Mouse (Mus musculus): ENCODE measurements around the gene Gp6.
"Not testable (repeated sequence)": the region's sequence is repeated elsewhere in the genome, so short reads cannot be mapped to it uniquely, and the experiment has no call there.

Gene Gp6

GRCm38 (mm10) chr7:4397730-4398129 lies at the start of gene Gp6:
Gene Gp6, minus strand, starts transcription at chr7:4397744.
- DNase-seq (ENCODE audit: low spot score), result no peak

GRCm38 (mm10) chr7:4447138-4447537 lies 49.6 kb upstream of the Gp6 start:
- no peak for DNase-seq (ENCODE audit: low spot score)

- DNase-seq (ENCODE audit: low spot score), result peak; percentile 85
These were observed 47.8 kb upstream of the Gp6 start, which contains the start of gene Rdh13 for GRCm38 (mm10) chr7:4445216-4445791. Gene Rdh13, minus strand, starts transcription at chr7:4445649.

GRCm38 (mm10) chr7:4440549-4440948 lies 43.0 kb upstream of the Gp6 start:
- DNase-seq (ENCODE audit: low spot score), result no peak

GRCm38 (mm10) chr7:4437721-4438120 lies 40.2 kb upstream of the Gp6 start:
- no peak for DNase-seq (ENCODE audit: low spot score)

GRCm38 (mm10) chr7:4432026-4432425 lies 34.5 kb upstream of the Gp6 start:
- no peak for DNase-seq (ENCODE audit: low spot score)

GRCm38 (mm10) chr7:4431548-4431947 lies 34.0 kb upstream of the Gp6 start:
- peak; percentile 38 for DNase-seq (ENCODE audit: low spot score)

GRCm38 (mm10) chr7:4430246-4430844 lies 32.8 kb upstream of the Gp6 start:
- no peak for DNase-seq (ENCODE audit: low spot score)

- DNase-seq (ENCODE audit: low spot score), result peak; percentile 91
These were observed 29.8 kb upstream of the Gp6 start for GRCm38 (mm10) chr7:4427161-4427912.

GRCm38 (mm10) chr7:4420230-4420629 lies 22.7 kb upstream of the Gp6 start:
- no peak for DNase-seq (ENCODE audit: low spot score)

- no peak for DNase-seq (ENCODE audit: low spot score)
These were observed 22.1 kb upstream of the Gp6 start for GRCm38 (mm10) chr7:4419681-4420080.

- DNase-seq (ENCODE audit: low spot score), result not testable (repeated sequence)
These were observed 14.9 kb upstream of the Gp6 start for GRCm38 (mm10) chr7:4412406-4412805.

- no peak for DNase-seq (ENCODE audit: low spot score)
These were observed 24.0 kb downstream of the Gp6 start for GRCm38 (mm10) chr7:4373521-4373920.

GRCm38 (mm10) chr7:4337509-4337908 lies 60.0 kb downstream of the Gp6 start, which contains the start of gene Ncr1:
Gene Ncr1, plus strand, starts transcription at chr7:4337724.
- no peak for DNase-seq (ENCODE audit: low spot score)

GRCm38 (mm10) chr7:4323301-4323700 lies 74.2 kb downstream of the Gp6 start:
- DNase-seq (ENCODE audit: low spot score), result no peak
